Mouse (Mus musculus) heart, embryonic 16.5 days (tissue): ENCODE data around the gene Rnf216. TPM values are rescaled to one million over a fixed set of nuclear protein-coding genes. Genes with fewer than 3 reads are reported as not detected.

Experiments used
- ATAC-seq: fragments of 200-750 bp; cut with Nextera tagmentation; replicated peaks from 2 replicates; pipeline ENCODE4 v1.8.0; 2017; ENCODE audit warnings: moderate number of reproducible peaks; ENCODE audit not compliant: insufficient read depth, low FRiP score; ENCODE audit errors: extremely low read depth
- H3K27ac ChIP-seq: fragments of 300-500 bp; sonication (generic); 2 replicates; pipeline ENCODE4 v1.5.1; 2014; ENCODE audit warnings: mild to moderate bottlenecking, low read length, control low read depth, moderate library complexity
- H3K27me3 ChIP-seq: fragments of 300-500 bp; sonication (generic); 2 replicates; pipeline ENCODE4 v1.6.1; 2014; ENCODE audit warnings: low read length, mixed read lengths; ENCODE audit not compliant: control insufficient read depth, insufficient read depth
- H3K36me3 ChIP-seq: fragments of 300-500 bp; sonication (generic); 2 replicates; pipeline ENCODE4 v1.6.1; 2014; ENCODE audit not compliant: control insufficient read depth, insufficient read depth
- H3K4me1 ChIP-seq: fragments of 300-500 bp; sonication (generic); 2 replicates; pipeline ENCODE4 v1.6.1; 2014; ENCODE audit warnings: low read length, mixed read lengths; ENCODE audit not compliant: control insufficient read depth, insufficient read depth
- H3K4me2 ChIP-seq: fragments of 300-500 bp; sonication (generic); 2 replicates; pipeline ENCODE4 v1.6.1; 2014; ENCODE audit warnings: low read depth, mild to moderate bottlenecking, control low read depth, low read length
- H3K4me3 ChIP-seq: fragments of 300-500 bp; sonication (generic); 2 replicates; pipeline ENCODE4 v1.5.1; 2014; ENCODE audit warnings: mild to moderate bottlenecking, control low read depth, low read length
- H3K9ac ChIP-seq: fragments of 300-500 bp; sonication (generic); 2 replicates; pipeline ENCODE4 v1.6.1; 2014; ENCODE audit warnings: low read length, control low read depth
- H3K9me3 ChIP-seq: fragments of 300-500 bp; sonication (generic); replicated peaks from 2 replicates; pipeline ENCODE4 v1.6.1; 2016; ENCODE audit warnings: low read length; ENCODE audit not compliant: control insufficient read depth
- WGBS: fragments of 180-500 bp; shearing (Covaris S2); extraction: QIAGEN DNeasy Blood & Tissue Kit; methylation state at CpG from one replicate; pipeline ENCODE4 v1.1.7; 2014; 5-methylcytosine and 5-hydroxymethylcytosine counted together
- polyA plus RNA-seq: library from polyadenylated mRNA; unstranded; fragments of >200 nt; fragmentation: Nextera tagmentation; extraction: Ambion mirVana; gene quantifications from 2 replicates; pipeline ENCODE4 v1.2.1, GENCODE M21; 2015

Gene Rnf216
- polyA plus RNA-seq, 1 experiment from 2014 or later, result 22.7 TPM

DNA sequence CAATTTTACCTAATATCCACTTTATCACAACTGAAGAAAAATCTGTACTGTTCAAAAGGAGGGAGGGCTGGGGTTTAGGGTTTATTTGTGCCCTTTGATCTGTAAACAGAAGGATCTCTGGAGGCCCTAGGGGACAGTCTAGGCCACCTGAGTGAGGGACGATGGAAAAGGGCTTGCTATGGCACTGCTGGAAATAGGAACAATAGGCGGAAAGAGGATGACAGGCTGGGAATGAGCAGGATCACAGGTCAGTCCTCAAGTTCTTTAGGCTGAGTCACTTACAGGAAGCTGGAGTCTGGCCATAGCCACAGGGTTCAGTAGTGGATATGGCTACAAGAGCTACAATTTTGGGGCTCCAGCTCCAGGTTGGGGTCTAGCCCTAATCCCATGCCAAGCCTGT, 114.6 kb downstream of the Rnf216 start:
- Histone ChIP-seq H3K9ac (no peak overlapping the region), H3K36me3 (peaks cover 7% of the 10 kb centered on the region; the same call in 1 of the 2 replicates), H3K9me3 (no peaks in the 10 kb centered on the region), H3K27ac (peak overlapping the region; percentile 71), H3K27me3 (no peaks in the 10 kb centered on the region), H3K4me3 (no peak overlapping the region), H3K4me2 (no peak overlapping the region), H3K4me1 (peaks cover 11% of the 10 kb centered on the region)
- peak; percentile 52; the same call in 1 of the 2 replicates for ATAC-seq
- 59% methylated on average over 2 of the region's 2 CpGs for WGBS

DNA sequence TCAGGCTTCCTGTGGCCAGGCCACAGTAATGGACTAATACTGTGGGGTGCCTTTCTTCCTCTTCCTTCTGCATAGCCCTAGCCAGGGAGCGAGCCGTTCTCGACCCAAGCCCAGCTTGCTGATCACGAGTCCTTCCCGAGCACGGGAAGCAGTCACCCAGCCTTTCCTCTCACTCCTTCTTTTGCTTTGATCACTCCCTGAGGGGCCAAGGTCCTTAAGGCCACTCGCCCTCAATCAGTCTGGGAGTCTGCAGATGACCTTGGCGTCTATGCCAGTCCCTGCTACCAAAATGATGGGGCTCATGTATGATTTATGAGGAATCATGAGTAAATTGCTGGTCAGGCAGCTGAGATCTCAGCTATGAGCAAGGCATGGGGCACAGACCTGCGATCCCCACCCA, 115.3 kb downstream of the Rnf216 start:
- H3K27me3 ChIP-seq, result no peaks in the 10 kb centered on the region
- no peak for ATAC-seq
- peaks cover 11% of the 10 kb centered on the region for H3K4me1 ChIP-seq
- H3K27ac ChIP-seq, result peak overlapping the region; percentile 46
- no peak overlapping the region for H3K9ac ChIP-seq
- H3K4me2 ChIP-seq, result no peak overlapping the region
- no peaks in the 10 kb centered on the region for H3K9me3 ChIP-seq
- WGBS, result 64% methylated on average over 9 of the region's 9 CpGs
- H3K4me3 ChIP-seq, result no peak overlapping the region
- H3K36me3 ChIP-seq, result peaks cover 10% of the 10 kb centered on the region; the same call in 1 of the 2 replicates

DNA sequence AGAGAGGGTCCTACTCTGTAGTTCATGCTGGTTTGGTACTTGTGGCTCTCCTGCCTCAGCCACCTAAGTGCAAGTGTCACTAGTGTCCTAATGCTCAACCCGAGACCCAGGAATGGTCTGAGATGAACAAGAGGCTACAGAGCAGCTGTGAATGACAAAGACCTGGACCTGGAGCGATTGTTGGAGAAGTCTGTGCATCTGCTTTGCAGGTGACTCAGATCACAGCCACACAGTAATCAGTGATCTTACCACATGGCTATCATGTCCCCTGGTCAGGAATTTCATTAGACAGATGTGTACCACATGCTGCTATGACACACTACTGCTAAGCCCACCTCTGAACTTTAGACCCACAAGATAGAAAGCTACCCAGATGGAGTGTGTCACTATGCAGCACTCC, 118.0 kb downstream of the Rnf216 start:
- Histone ChIP-seq H3K4me1 (no peaks in the 10 kb centered on the region), H3K4me2 (no peak overlapping the region), H3K9me3 (no peaks in the 10 kb centered on the region), H3K9ac (no peak overlapping the region), H3K4me3 (no peak overlapping the region), H3K27ac (no peak overlapping the region), H3K27me3 (no peaks in the 10 kb centered on the region), H3K36me3 (peaks cover 10% of the 10 kb centered on the region; the same call in 1 of the 2 replicates)
- WGBS, result 87% methylated on average over 2 of the region's 2 CpGs
- ATAC-seq, result no peak

DNA sequence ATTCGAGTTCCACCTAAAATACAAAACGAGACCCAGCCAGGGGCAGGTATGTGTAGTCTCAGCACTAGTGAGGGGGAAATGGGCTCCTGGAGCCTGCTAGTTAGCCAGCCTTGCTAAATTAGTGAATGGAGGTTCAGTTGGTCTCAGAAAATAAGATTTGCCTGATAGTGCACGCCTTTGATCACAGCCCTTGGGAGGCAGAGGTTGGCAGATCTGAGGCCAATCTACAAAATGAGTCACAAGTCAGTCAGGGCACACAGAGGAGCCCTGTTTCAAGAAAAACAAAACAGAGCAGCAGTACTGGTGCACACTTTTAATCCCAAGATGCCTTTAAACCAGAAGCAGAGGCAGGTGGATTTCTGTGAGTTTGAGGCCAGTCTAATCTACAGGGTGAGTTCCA, 123.6 kb downstream of the Rnf216 start:
- Histone ChIP-seq H3K27ac (no peak overlapping the region; the same call in 1 of the 2 replicates), H3K27me3 (no peaks in the 10 kb centered on the region), H3K36me3 (peaks cover 10% of the 10 kb centered on the region; the same call in 1 of the 2 replicates), H3K4me2 (no peak overlapping the region), H3K9me3 (no peaks in the 10 kb centered on the region), H3K4me1 (peaks cover 7% of the 10 kb centered on the region; the same call in 1 of the 2 replicates), H3K9ac (no peak overlapping the region), H3K4me3 (no peak overlapping the region)
- WGBS, result 74% methylated on average over 3 of the region's 3 CpGs
- no peak for ATAC-seq

- Histone ChIP-seq H3K4me1 (peaks cover 7% of the 10 kb centered on the region; the same call in 1 of the 2 replicates), H3K4me3 (no peak overlapping the region), H3K27ac (no peak overlapping the region), H3K36me3 (peaks cover 6% of the 10 kb centered on the region; the same call in 1 of the 2 replicates), H3K4me2 (no peak overlapping the region), H3K9ac (no peak overlapping the region), H3K9me3 (no peaks in the 10 kb centered on the region), H3K27me3 (no peaks in the 10 kb centered on the region)
- ATAC-seq, result no peak
- WGBS, result 68% methylated on average over 5 of the region's 5 CpGs
Observed at GRCm38 (mm10) chr5:142988520-142988919, 124.3 kb downstream of the Rnf216 start.

GRCm38 (mm10) chr5:142984271-142984670, 128.5 kb downstream of the Rnf216 start:
- Histone ChIP-seq H3K4me2 (no peak overlapping the region), H3K27me3 (no peaks in the 10 kb centered on the region), H3K9me3 (no peaks in the 10 kb centered on the region), H3K4me3 (no peak overlapping the region), H3K4me1 (peaks cover 12% of the 10 kb centered on the region; the same call in 1 of the 2 replicates), H3K9ac (no peak overlapping the region), H3K36me3 (no peaks in the 10 kb centered on the region), H3K27ac (no peak overlapping the region)
- ATAC-seq, result no peak
- WGBS, result 78% methylated on average over 10 of the region's 10 CpGs

- H3K9me3 ChIP-seq, result no peaks in the 10 kb centered on the region
- no peak overlapping the region for H3K27ac ChIP-seq
- WGBS, result 52% methylated on average over 8 of the region's 8 CpGs
- H3K4me2 ChIP-seq, result no peak overlapping the region
- H3K36me3 ChIP-seq, result no peaks in the 10 kb centered on the region
- no peak overlapping the region for H3K4me3 ChIP-seq
- H3K27me3 ChIP-seq, result no peaks in the 10 kb centered on the region
- H3K9ac ChIP-seq, result no peak overlapping the region
- peaks cover 8% of the 10 kb centered on the region; the same call in 1 of the 2 replicates for H3K4me1 ChIP-seq
- ATAC-seq, result no peak
Observed at GRCm38 (mm10) chr5:142983174-142983573, 129.6 kb downstream of the Rnf216 start.

DNA sequence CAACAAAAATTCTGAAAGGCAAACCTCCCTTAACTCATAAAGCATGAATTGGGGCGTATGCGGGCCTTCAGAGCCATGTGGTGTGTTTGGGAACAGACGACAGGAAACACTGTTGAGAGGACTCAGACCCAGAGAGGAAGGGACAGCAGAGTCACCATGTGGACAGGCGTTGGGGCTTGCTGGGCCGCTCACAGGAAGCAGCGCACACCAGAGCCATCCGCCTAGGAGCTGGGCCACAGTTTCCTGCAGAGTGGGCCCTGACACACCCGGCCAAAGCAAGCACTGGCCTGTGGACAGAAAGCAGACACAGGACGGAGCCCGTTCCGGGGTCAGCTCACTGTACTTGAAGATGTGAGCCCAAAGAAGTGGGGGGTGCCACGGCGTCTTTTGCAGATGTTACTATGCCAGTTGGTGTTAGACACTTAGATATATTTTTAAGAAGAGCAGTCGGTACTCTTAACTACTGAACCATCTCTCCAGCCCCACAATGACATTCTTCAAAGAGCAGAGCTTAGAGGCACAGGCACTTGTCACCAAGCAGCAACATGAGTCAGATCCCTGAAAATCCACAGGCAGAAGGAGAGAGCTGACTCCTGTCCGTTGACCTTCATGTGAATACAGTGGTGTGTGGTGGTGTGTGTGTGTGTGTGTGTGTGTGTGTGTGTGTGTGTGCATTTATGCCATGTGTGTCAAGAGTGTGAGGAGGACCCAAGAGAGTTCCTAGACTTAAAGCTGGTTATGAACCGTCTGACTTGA, 130.6 kb downstream of the Rnf216 start:
- H3K9ac ChIP-seq, result no peak overlapping the region
- H3K36me3 ChIP-seq, result no peaks in the 10 kb centered on the region
- ATAC-seq, result peak; percentile 81
- 60% methylated on average over 16 of the region's 16 CpGs for WGBS
- H3K9me3 ChIP-seq, result no peaks in the 10 kb centered on the region
- no peaks in the 10 kb centered on the region for H3K27me3 ChIP-seq
- no peak overlapping the region for H3K4me3 ChIP-seq
- H3K27ac ChIP-seq, result peak overlapping the region; percentile 57
- H3K4me2 ChIP-seq, result no peak overlapping the region
- peaks cover 6% of the 10 kb centered on the region; the same call in 1 of the 2 replicates for H3K4me1 ChIP-seq

DNA sequence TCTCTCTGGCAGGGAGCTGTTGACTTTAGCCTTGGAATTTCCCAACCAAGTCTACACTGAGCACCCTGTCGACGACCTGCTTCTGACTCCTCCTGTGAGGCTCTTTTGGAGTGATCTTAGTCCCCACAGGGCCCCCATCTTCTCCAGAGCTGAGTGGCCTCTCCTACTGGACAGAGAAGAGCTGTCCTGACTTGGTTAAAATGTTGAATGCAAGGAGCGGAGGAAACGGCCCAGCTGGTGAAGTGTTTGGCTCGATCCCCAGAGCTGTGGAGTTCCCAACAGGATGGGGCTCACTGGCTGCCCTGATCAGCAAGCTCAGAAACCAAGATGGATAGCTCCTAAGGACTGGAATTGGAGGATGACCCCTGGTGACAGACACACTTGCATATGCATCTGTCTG, 136.3 kb downstream of the Rnf216 start:
- ATAC-seq, result no peak
- no peaks in the 10 kb centered on the region for H3K9me3 ChIP-seq
- no peaks in the 10 kb centered on the region for H3K27me3 ChIP-seq
- peaks cover 9% of the 10 kb centered on the region for H3K4me1 ChIP-seq
- H3K4me3 ChIP-seq, result no peak overlapping the region
- H3K4me2 ChIP-seq, result no peak overlapping the region
- H3K9ac ChIP-seq, result 0 out of 2 replicates have a peak overlapping the region, but pooled peaks have one; percentile 30
- peaks cover 6% of the 10 kb centered on the region; the same call in 1 of the 2 replicates for H3K36me3 ChIP-seq
- WGBS, result 27% methylated on average over 5 of the region's 5 CpGs
- peak overlapping the region; percentile 46 for H3K27ac ChIP-seq
